21 mouse cellular contexts compared by ENCODE assay signal in genomic region chr2:53057291-53057690, GRCm38 (mm10).
A peak's percentile ranks its signal among the peaks of the same experiment; 100 is the strongest.
DNase-seq lines count a peak whose midpoint lies in the region; ATAC-seq and TF ChIP-seq lines count a peak whose summit lies in the region.
"Had no signal": no experiment of that assay in that cellular context is flagged by ENCODE, and none has a peak within 500 bp of the region (broad histone marks: within the 10 kb centered on the region; RNA-seq: fewer than 3 reads in every experiment).

No protein-coding gene starts in this region.

- no peak overlapping the region for H3K4me3 ChIP-seq in cerebellum, adult 2 months (replicated peaks; ENCODE audit: insufficient read depth, low read depth, low read length)
- no peak overlapping the region for H3K4me3 ChIP-seq in heart, embryonic 11.5 days (ENCODE audit: low read depth, low read length)
- no peak overlapping the region for H3K4me3 ChIP-seq in intestine, postnatal 0 days (ENCODE audit: low read depth, low read length)
- H3K4me3 ChIP-seq: embryonic facial prominence, embryonic 13.5 days; left cerebral cortex, adult 2 months; megakaryocyte, embryonic 14.5 days; midbrain, embryonic 15.5 days had no signal

- peaks cover 30% of the 10 kb centered on the region for H3K4me1 ChIP-seq in cerebellum, adult 2 months (ENCODE audit: control insufficient read depth, insufficient read depth, low read length)
- no peaks in the 10 kb centered on the region for H3K4me1 ChIP-seq in heart, embryonic 11.5 days (ENCODE audit: control insufficient read depth, insufficient read depth, low read length)
- no peaks in the 10 kb centered on the region for H3K4me1 ChIP-seq in intestine, postnatal 0 days (replicated peaks; ENCODE audit: control insufficient read depth, insufficient read depth, low read length)
- H3K4me1 ChIP-seq: megakaryocyte, embryonic 14.5 days had no signal

- no peak overlapping the region for H3K27ac ChIP-seq in cerebellum, adult 2 months (ENCODE audit: insufficient read depth, low read length)
- H3K27ac ChIP-seq in heart, embryonic 11.5 days (ENCODE audit: low read depth, low read length) = no peak overlapping the region
- H3K27ac ChIP-seq in intestine, postnatal 0 days (ENCODE audit: low read depth, low read length) = no peak overlapping the region
- H3K27ac ChIP-seq: embryonic facial prominence, embryonic 13.5 days; left cerebral cortex, adult 2 months; midbrain, embryonic 15.5 days had no signal

- DNase-seq in left cerebral cortex, postnatal 4 days = peak; percentile 9
- no peak for DNase-seq in left cerebral cortex, postnatal 10 days (ENCODE audit: extremely low spot score in 1 of 2, low spot score in 2 of 2)
- DNase-seq in NIH3T3 (ENCODE audit: low read depth) = peak; percentile 74
- peak; percentile 55 to 85 for DNase-seq in cerebellum, adult 2 months
- DNase-seq in cerebellum, postnatal 36 days = peak; percentile 35 to 58
- DNase-seq: adrenal gland, postnatal 36 days; gastrocnemius, postnatal 25 days; kidney, adult 8-10 months; kidney, postnatal 36 days; lung, adult 2 months; spleen, adult 18-20 months; thymus, postnatal 4 days had no signal

- intact Hi-C loops in left cerebral cortex, postnatal 4 days (cut with DNase I) = no loop called here
- intact Hi-C loops in left cerebral cortex, postnatal 10 days (cut with DNase I) = no loop called here

- TF ChIP-seq POLR2A in cerebellum, adult 2 months (IDR thresholded peaks at IDR 0.05; ENCODE audit: borderline replicate concordance, insufficient read depth, low read length) = no peak

- TF ChIP-seq CTCF in cerebellum, adult 2 months (IDR thresholded peaks at IDR 0.05; ENCODE audit: borderline replicate concordance, insufficient read depth, low read depth, low read length) = no peak
- TF ChIP-seq CTCF in intestine, postnatal 0 days (IDR thresholded peaks at IDR 0.05; ENCODE audit: low read depth) = no peak

- WGBS in cerebellum, adult 2 months = 17% methylated on average over 2 of the region's 2 CpGs
- 84% methylated on average over 2 of the region's 2 CpGs for WGBS in heart, embryonic 11.5 days (ENCODE audit: insufficient replicate concordance)
- WGBS in intestine, postnatal 0 days = 83% methylated on average over 2 of the region's 2 CpGs

- H3K4me2 ChIP-seq in heart, embryonic 11.5 days = no peak overlapping the region
- no peak overlapping the region for H3K4me2 ChIP-seq in intestine, postnatal 0 days (replicated peaks; ENCODE audit: low read depth)
- H3K4me2 ChIP-seq: embryonic facial prominence, embryonic 13.5 days; liver, embryonic 11.5 days; midbrain, embryonic 15.5 days had no signal

- H3K36me3 ChIP-seq in heart, embryonic 11.5 days (ENCODE audit: control insufficient read depth, insufficient read depth, low read length) = no peaks in the 10 kb centered on the region
- H3K36me3 ChIP-seq in intestine, postnatal 0 days (ENCODE audit: control insufficient read depth, insufficient read depth) = no peaks in the 10 kb centered on the region

- H3K9me3 ChIP-seq in heart, embryonic 11.5 days (replicated peaks; ENCODE audit: control insufficient read depth, low read length) = no peaks in the 10 kb centered on the region
- no peaks in the 10 kb centered on the region for H3K9me3 ChIP-seq in intestine, postnatal 0 days (ENCODE audit: control insufficient read depth)
- H3K9me3 ChIP-seq: embryonic facial prominence, embryonic 13.5 days; megakaryocyte, embryonic 14.5 days; midbrain, embryonic 15.5 days had no signal

- no peaks in the 10 kb centered on the region for H3K27me3 ChIP-seq in cerebellum, adult 2 months (ENCODE audit: control insufficient read depth, insufficient read depth, low read length)
- no peaks in the 10 kb centered on the region for H3K27me3 ChIP-seq in heart, embryonic 11.5 days (ENCODE audit: control insufficient read depth, insufficient read depth, low read length)
- H3K27me3 ChIP-seq in intestine, postnatal 0 days (replicated peaks; ENCODE audit: control insufficient read depth, insufficient read depth, low read length) = no peaks in the 10 kb centered on the region
- H3K27me3 ChIP-seq: embryonic facial prominence, embryonic 13.5 days; megakaryocyte, embryonic 14.5 days; midbrain, embryonic 15.5 days had no signal

- ATAC-seq in heart, embryonic 11.5 days (replicated peaks; ENCODE audit: insufficient number of reproducible peaks, low FRiP score, low TSS enrichment) = no peak
- ATAC-seq in intestine, postnatal 0 days = no peak
- ATAC-seq: CD4-positive, CD25-positive, alpha-beta regulatory T cell, adult 4 months; forebrain, embryonic 16.5 days; midbrain, embryonic 15.5 days had no signal

- H3K9ac ChIP-seq in heart, embryonic 11.5 days (ENCODE audit: low read depth, low read length) = no peak overlapping the region
- no peak overlapping the region for H3K9ac ChIP-seq in intestine, postnatal 0 days (ENCODE audit: low read depth, low read length)
- H3K9ac ChIP-seq: embryonic facial prominence, embryonic 13.5 days; midbrain, embryonic 15.5 days had no signal

Comparison
In these comparisons a context has a peak if more than half of its experiments do, and no peak if none do; other contexts are left out.
1. DNase-seq: peak in left cerebral cortex, postnatal 4 days (single experiment), NIH3T3 (single experiment), cerebellum, adult 2 months (2 of 2) and cerebellum, postnatal 36 days (2 of 2); none in left cerebral cortex, postnatal 10 days (0 of 2).